Mouse (Mus musculus) heart, adult 9 months (tissue): ENCODE data around the gene Cd320.
"Not testable (repeated sequence)": the region's sequence is repeated elsewhere in the genome, so short reads cannot be mapped to it uniquely, and the experiment has no call there.

Source experiments
- DNase-seq, 2 experiments: peaks; one replicate each; pipeline ENCODE4 v3.0.0; 2022; ENCODE audit warnings: low spot score in 2 of 2

Cd320 gene

GRCm38 (mm10) chr17:33897114-33897794 lies 54.4 kb downstream of the Cd320 start:
- DNase-seq: no peak

GRCm38 (mm10) chr17:33898193-33898592 lies 55.3 kb downstream of the Cd320 start:
- DNase-seq: not testable (repeated sequence)
